Mouse (Mus musculus): ENCODE data around the gene Serpinb9.
"Not testable (repeated sequence)": the region's sequence is repeated elsewhere in the genome, so short reads cannot be mapped to it uniquely, and the experiment has no call there.

Serpinb9 gene

GRCm38 (mm10) chr13:33002950-33003349 is at the start of gene Serpinb9:
Gene Serpinb9 (plus strand): TSS chr13:33003250.
- in situ Hi-C loops (cut with MboI; ENCODE audit: low pct_unique_long_range_greater_than_20kb in 1 of 2, low sequenced_read_pairs in 2 of 2, unreplicated experiment in 1 of 2), result no loop called here

- in situ Hi-C loops (cut with MboI; ENCODE audit: low pct_unique_long_range_greater_than_20kb in 1 of 2, low sequenced_read_pairs in 2 of 2, unreplicated experiment in 1 of 2), result no loop called here
Observed at GRCm38 (mm10) chr13:32956537-32956936, 46.5 kb upstream of the Serpinb9 start.

DNA sequence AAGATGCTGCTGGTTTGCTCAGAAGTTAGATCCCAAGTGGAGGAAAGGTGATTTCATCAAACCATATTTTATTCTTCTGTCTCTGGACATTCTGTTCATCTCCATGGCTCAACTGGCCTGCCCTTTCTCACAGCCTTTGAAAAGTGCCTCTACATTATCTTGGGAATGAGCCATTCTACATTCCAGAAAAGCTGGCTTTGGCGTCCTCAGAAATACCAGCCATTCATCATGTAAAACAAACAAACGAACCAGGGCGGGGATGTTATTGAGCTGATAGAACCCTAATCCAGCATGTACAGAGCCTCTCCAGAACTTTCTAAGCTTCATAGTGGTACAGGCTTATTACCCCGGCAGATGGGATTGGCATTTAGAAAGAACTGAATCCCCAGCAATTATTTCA is 45.1 kb upstream of the Serpinb9 start:
- in situ Hi-C loops (cut with MboI; ENCODE audit: low pct_unique_long_range_greater_than_20kb in 1 of 2, low sequenced_read_pairs in 2 of 2, unreplicated experiment in 1 of 2), result no loop called here

GRCm38 (mm10) chr13:32958521-32958920 is 44.5 kb upstream of the Serpinb9 start:
- in situ Hi-C loops (cut with MboI; ENCODE audit: low pct_unique_long_range_greater_than_20kb in 1 of 2, low sequenced_read_pairs in 2 of 2, unreplicated experiment in 1 of 2), result not testable (repeated sequence)

- in situ Hi-C loops (cut with MboI; ENCODE audit: low pct_unique_long_range_greater_than_20kb in 1 of 2, low sequenced_read_pairs in 2 of 2, unreplicated experiment in 1 of 2), result no loop called here
Observed at GRCm38 (mm10) chr13:32963990-32964753, 38.9 kb upstream of the Serpinb9 start.

DNA sequence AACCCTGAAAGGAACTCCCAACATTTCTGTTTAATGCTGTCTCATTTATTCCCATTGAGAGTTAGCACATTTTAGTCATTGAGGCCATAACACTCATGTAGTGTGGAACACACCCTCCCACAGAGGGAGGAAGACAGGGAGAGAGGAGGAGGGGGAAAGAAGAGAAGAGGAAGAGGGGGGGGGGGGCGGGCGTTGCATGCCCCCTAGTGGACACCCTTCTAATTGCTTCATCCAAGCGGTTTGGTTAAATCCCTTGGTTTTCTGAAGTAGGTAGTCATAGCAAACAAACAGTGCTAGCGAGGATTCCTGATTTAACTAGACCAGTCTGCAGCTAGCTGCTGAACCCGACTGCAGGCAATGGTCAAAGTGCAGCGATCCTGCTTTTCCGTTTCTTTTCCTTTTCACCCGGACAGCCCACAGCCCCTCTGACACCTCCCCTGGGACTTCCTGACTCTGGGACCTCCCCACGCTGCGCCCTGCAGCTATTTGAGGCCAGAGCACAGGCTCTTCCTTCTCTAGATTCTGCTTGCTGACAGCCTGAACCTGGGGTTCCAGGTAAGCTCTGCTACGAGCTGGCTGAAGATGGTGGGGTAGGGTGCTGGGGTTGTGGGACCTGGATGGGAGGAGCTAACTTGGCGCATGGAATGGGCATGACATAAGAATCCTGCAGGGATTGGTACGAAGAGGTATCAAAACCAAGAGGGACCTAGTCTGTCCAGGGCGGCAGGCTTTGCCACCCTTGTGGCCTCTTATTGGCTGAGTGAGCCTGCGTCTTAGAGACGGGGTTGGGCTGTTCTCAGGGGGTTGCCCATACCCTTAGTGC is 37.9 kb upstream of the Serpinb9 start, which contains the start of gene Serpinb6b:
Serpinb6b (plus strand) TSS at position 221 of the 823 bp plus-strand sequence.
- in situ Hi-C loops (cut with MboI; ENCODE audit: low pct_unique_long_range_greater_than_20kb in 1 of 2, low sequenced_read_pairs in 2 of 2, unreplicated experiment in 1 of 2), result no loop called here

GRCm38 (mm10) chr13:32966116-32966515 is 36.9 kb upstream of the Serpinb9 start:
- in situ Hi-C loops (cut with MboI; ENCODE audit: low pct_unique_long_range_greater_than_20kb in 1 of 2, low sequenced_read_pairs in 2 of 2, unreplicated experiment in 1 of 2), result no loop called here

GRCm38 (mm10) chr13:32967233-32967632 is 35.8 kb upstream of the Serpinb9 start:
- in situ Hi-C loops (cut with MboI; ENCODE audit: low pct_unique_long_range_greater_than_20kb in 1 of 2, low sequenced_read_pairs in 2 of 2, unreplicated experiment in 1 of 2), result no loop called here

DNA sequence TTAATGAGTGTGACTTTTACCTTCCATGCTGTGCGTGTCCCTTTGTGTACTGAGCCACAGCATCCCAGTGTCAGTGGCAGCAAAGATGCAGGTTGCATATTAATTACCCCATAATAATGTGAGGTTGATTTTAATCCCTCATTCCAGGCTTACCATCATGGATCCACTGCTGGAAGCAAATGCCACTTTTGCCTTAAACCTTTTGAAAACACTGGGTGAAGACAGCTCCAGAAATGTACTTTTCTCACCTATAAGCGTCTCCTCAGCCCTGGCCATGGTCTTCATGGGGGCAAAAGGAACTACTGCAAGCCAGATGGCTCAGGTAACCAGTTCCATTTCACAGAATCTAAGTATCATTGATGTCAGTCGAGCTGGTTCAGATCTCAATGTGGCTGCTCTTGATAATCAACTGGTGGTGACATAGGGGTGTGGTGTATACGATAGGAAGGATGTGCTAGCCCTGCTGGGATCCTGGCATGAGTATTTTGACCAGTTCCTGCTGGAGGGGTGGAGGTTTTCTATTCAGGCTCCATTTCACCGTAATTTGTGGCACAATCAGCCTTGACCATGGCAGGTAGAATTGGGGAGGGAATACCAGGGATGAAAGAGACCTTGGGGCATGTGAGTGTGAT is 34.6 kb upstream of the Serpinb9 start:
- in situ Hi-C loops (cut with MboI; ENCODE audit: low pct_unique_long_range_greater_than_20kb in 1 of 2, low sequenced_read_pairs in 2 of 2, unreplicated experiment in 1 of 2), result no loop called here

GRCm38 (mm10) chr13:32968996-32969640 is 33.9 kb upstream of the Serpinb9 start:
- in situ Hi-C loops (cut with MboI; ENCODE audit: low pct_unique_long_range_greater_than_20kb in 1 of 2, low sequenced_read_pairs in 2 of 2, unreplicated experiment in 1 of 2), result no loop called here

DNA sequence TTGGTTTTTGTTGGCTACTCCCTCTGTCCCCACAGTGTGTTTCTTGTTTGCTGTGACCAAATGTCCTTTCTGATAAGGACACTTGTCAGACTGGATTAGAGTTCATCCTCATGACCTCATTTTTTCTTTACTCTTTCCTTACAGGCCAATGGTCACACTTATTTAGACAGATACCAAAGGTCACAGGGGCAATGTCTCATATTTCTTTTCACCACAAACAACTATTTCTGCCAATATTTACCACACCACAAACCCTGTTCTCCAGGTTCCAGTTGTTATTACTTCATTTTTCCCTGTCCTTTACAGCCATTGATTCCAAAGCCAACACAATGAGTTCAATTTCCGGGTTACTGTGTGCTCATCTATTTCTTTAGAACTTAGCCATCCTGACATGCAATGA is 33.4 kb upstream of the Serpinb9 start:
- in situ Hi-C loops (cut with MboI; ENCODE audit: low pct_unique_long_range_greater_than_20kb in 1 of 2, low sequenced_read_pairs in 2 of 2, unreplicated experiment in 1 of 2), result no loop called here

- in situ Hi-C loops (cut with MboI; ENCODE audit: low pct_unique_long_range_greater_than_20kb in 1 of 2, low sequenced_read_pairs in 2 of 2, unreplicated experiment in 1 of 2), result no loop called here
Observed at GRCm38 (mm10) chr13:32970776-32971175, 32.3 kb upstream of the Serpinb9 start.

- in situ Hi-C loops (cut with MboI; ENCODE audit: low pct_unique_long_range_greater_than_20kb in 1 of 2, low sequenced_read_pairs in 2 of 2, unreplicated experiment in 1 of 2), result no loop called here
Observed at GRCm38 (mm10) chr13:32974268-32974667, 28.8 kb upstream of the Serpinb9 start.

- in situ Hi-C loops (cut with MboI; ENCODE audit: low pct_unique_long_range_greater_than_20kb in 1 of 2, low sequenced_read_pairs in 2 of 2, unreplicated experiment in 1 of 2), result no loop called here
Observed at GRCm38 (mm10) chr13:32974889-32975460, 28.1 kb upstream of the Serpinb9 start.

GRCm38 (mm10) chr13:32975710-32976109 is 27.3 kb upstream of the Serpinb9 start:
- in situ Hi-C loops (cut with MboI; ENCODE audit: low pct_unique_long_range_greater_than_20kb in 1 of 2, low sequenced_read_pairs in 2 of 2, unreplicated experiment in 1 of 2), result no loop called here

GRCm38 (mm10) chr13:32982556-32983042 is 20.5 kb upstream of the Serpinb9 start:
- in situ Hi-C loops (cut with MboI; ENCODE audit: low pct_unique_long_range_greater_than_20kb in 1 of 2, low sequenced_read_pairs in 2 of 2, unreplicated experiment in 1 of 2), result no loop called here

DNA sequence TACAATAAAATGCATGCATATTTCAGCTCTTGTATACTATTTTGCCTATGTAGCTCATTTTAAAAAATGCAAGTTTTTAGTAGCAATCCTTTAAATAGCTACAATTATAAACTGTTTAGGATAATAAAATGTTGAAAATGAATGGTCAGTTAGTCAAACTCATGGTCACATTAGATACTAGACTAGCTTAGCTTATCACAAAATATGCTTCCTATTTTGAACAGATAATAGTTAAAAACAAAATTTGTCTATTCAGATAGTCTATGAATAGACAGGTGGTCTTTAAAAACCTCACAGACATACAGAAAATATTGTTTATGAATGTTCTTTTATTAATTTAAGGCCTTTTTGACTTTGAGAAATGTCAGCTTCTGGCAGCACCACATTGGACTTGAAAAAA is 16.8 kb upstream of the Serpinb9 start:
- in situ Hi-C loops (cut with MboI; ENCODE audit: low pct_unique_long_range_greater_than_20kb in 1 of 2, low sequenced_read_pairs in 2 of 2, unreplicated experiment in 1 of 2), result no loop called here

DNA sequence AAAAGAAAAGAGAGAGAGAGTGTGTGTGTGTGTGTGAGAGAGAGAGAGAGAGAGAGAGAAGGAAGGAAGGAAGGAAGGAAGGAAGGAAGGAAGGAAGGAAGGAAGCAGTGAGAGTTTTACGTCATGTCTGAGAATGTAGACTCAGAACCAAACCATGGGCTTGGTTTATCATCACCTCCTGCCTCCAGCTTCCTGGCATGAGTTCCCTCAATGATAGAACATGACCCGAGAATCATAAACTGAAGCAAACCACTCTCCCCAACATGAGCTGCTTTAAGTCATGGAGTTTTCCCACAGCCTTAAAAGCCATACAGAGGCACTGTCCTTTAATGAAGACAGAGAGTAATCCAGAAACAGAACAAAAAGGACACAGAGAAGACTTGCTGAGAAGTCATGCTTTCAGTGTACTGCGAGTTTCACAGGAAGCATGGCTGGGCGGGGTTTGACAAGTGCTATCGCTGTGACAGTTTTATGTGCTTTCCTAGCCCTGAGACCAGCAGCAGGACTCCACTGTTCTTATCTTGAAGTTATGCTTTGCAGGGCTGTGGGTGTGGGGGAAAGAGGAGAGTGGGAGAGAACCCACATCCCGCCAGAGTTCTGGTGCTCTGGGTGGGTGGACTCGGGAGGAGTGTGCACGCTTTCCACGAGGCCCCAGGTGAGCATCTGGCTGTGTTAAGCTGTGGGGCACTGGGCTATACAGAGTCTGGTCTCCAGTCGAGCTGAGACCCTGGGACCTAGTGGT is 9.7 kb upstream of the Serpinb9 start:
- in situ Hi-C loops (cut with MboI; ENCODE audit: low pct_unique_long_range_greater_than_20kb in 1 of 2, low sequenced_read_pairs in 2 of 2, unreplicated experiment in 1 of 2), result no loop called here
